Mouse (Mus musculus): Measurements from ENCODE around the gene Aatf. TPM values are rescaled to one million over a fixed set of nuclear protein-coding genes. Genes with fewer than 3 reads are reported as not detected.
A peak's percentile ranks its signal among the peaks of the same experiment; 100 is the strongest.

The Aatf gene
- 59.5 and 60.7 TPM in 2 replicates for polyA plus RNA-seq (2015; fragmentation: Nextera tagmentation; extraction: Ambion mirVana)

- Histone ChIP-seq H3K9me3 (no peaks in the 10 kb centered on the region), H3K4me2 (replicated peaks) (peak within 1 kb of the TSS; percentile 92), H3K36me3 (peaks cover 21% of the 10 kb centered on the region), H3K27me3 (peaks cover 32% of the 10 kb centered on the region), H3K27ac (peak within 1 kb of the TSS; percentile 93), H3K9ac (replicated peaks) (peak within 1 kb of the TSS; percentile 85), H3K4me1 (replicated peaks) (peaks cover 38% of the 10 kb centered on the region), H3K4me3 (replicated peaks) (peak within 1 kb of the TSS; percentile 77)
- under 1% methylated on average over 80 of the region's 80 CpGs for WGBS
- ATAC-seq, result peak; percentile 98
Measured at GRCm38 (mm10) chr11:84513171-84514116, at the start of gene Aatf. Gene Aatf (minus strand): TSS chr11:84513522.

DNA sequence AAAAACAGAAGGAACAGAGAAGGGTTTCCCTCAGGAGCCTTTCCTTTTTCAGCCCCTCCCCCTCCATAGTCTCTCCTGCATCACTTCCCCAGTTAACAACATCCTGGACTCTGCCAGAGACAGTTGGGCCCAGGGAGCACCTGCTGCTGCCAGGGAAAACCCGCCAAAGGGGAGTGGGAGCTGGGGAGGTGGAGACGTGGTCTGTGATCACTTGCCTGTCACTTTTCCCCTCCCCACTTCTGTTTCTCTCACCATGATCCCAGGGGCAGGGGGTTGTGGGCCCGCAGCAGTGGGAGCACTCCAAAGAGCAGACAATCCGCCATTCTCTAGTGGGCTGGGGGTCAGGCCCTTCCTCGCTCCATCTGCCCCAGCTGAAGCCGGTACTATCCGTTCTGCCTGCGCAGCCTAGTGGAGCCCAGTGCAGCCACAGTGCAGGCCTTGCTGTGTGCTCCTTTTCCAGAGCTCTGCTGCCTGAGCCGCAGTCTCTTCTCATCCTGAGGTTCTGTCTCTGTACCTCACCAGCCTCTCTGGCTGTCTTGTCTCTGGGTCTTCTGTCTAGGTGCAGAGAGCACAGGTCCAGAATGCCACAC is 49.5 kb upstream of the Aatf start:
- 7% methylated on average over 9 of the region's 9 CpGs for WGBS
- H3K9ac ChIP-seq (replicated peaks), result peak overlapping the region; percentile 23; the same call in 1 of the 2 replicates
- H3K4me3 ChIP-seq (replicated peaks), result no peak overlapping the region
- H3K27me3 ChIP-seq, result 0 out of 2 replicates have a peak, but pooled peaks cover 4% of the 10 kb centered on the region
- peak overlapping the region; percentile 67 for H3K27ac ChIP-seq
- peak overlapping the region; percentile 15; the same call in 1 of the 2 replicates for H3K4me2 ChIP-seq (replicated peaks)
- no peaks in the 10 kb centered on the region for H3K9me3 ChIP-seq
- no peaks in the 10 kb centered on the region for H3K36me3 ChIP-seq
- peaks cover 24% of the 10 kb centered on the region for H3K4me1 ChIP-seq (replicated peaks)
- peak; percentile 68 for ATAC-seq

- no peak overlapping the region for H3K4me3 ChIP-seq (replicated peaks)
- H3K9me3 ChIP-seq, result no peaks in the 10 kb centered on the region
- no peak overlapping the region for H3K9ac ChIP-seq (replicated peaks)
- 0 out of 2 replicates have a peak, but pooled peaks cover 4% of the 10 kb centered on the region for H3K27me3 ChIP-seq
- H3K36me3 ChIP-seq, result no peaks in the 10 kb centered on the region
- H3K4me2 ChIP-seq (replicated peaks), result no peak overlapping the region
- H3K27ac ChIP-seq, result no peak overlapping the region
- peaks cover 24% of the 10 kb centered on the region for H3K4me1 ChIP-seq (replicated peaks)
- no peak for ATAC-seq
- WGBS, result 72% methylated on average over 5 of the region's 5 CpGs
Measured at GRCm38 (mm10) chr11:84561546-84561945, 48.2 kb upstream of the Aatf start.

- Histone ChIP-seq H3K4me3 (replicated peaks) (no peak overlapping the region), H3K27me3 (peaks cover 5% of the 10 kb centered on the region; the same call in 1 of the 2 replicates), H3K36me3 (no peaks in the 10 kb centered on the region), H3K9me3 (no peaks in the 10 kb centered on the region), H3K4me2 (replicated peaks) (no peak overlapping the region), H3K27ac (no peak overlapping the region), H3K4me1 (replicated peaks) (peaks cover 7% of the 10 kb centered on the region), H3K9ac (replicated peaks) (no peak overlapping the region)
- ATAC-seq, result no peak
- 76% methylated on average over 14 of the region's 14 CpGs for WGBS
Measured at GRCm38 (mm10) chr11:84553821-84554450, 40.6 kb upstream of the Aatf start.

DNA sequence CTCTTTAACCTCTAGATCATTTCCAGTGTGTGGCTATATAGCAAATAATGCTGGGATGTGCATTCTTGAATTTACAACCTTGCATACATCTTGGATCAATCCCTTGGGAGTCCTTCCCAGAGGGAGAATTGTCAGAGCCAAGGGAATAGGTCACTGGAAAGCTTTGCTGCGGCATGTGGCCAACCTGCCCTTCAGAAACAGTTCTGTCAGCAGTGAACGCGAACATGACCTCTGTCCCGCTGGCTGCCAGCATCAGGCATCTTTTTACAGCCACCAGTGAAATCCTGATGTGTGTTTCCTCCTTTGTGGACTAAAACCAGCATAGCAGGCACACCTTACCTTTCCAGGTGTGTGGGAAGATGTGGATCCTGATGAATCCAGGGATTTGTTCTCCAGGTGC is 38.0 kb upstream of the Aatf start:
- Histone ChIP-seq H3K27me3 (peaks cover 13% of the 10 kb centered on the region; the same call in 1 of the 2 replicates), H3K9me3 (no peaks in the 10 kb centered on the region), H3K4me2 (replicated peaks) (no peak overlapping the region), H3K4me1 (replicated peaks) (peaks cover 18% of the 10 kb centered on the region), H3K9ac (replicated peaks) (no peak overlapping the region), H3K27ac (no peak overlapping the region), H3K36me3 (no peaks in the 10 kb centered on the region), H3K4me3 (replicated peaks) (no peak overlapping the region)
- ATAC-seq, result no peak
- 85% methylated on average over 4 of the region's 4 CpGs for WGBS

GRCm38 (mm10) chr11:84549258-84549791 is 36.0 kb upstream of the Aatf start:
- no peak overlapping the region for H3K4me3 ChIP-seq (replicated peaks)
- WGBS, result 61% methylated on average over 6 of the region's 6 CpGs
- H3K9ac ChIP-seq (replicated peaks), result no peak overlapping the region
- no peak overlapping the region for H3K27ac ChIP-seq
- H3K36me3 ChIP-seq, result no peaks in the 10 kb centered on the region
- H3K4me1 ChIP-seq (replicated peaks), result peaks cover 18% of the 10 kb centered on the region
- peaks cover 13% of the 10 kb centered on the region; the same call in 1 of the 2 replicates for H3K27me3 ChIP-seq
- no peak; the same call in 1 of the 2 replicates for ATAC-seq
- no peaks in the 10 kb centered on the region for H3K9me3 ChIP-seq
- no peak overlapping the region for H3K4me2 ChIP-seq (replicated peaks)

DNA sequence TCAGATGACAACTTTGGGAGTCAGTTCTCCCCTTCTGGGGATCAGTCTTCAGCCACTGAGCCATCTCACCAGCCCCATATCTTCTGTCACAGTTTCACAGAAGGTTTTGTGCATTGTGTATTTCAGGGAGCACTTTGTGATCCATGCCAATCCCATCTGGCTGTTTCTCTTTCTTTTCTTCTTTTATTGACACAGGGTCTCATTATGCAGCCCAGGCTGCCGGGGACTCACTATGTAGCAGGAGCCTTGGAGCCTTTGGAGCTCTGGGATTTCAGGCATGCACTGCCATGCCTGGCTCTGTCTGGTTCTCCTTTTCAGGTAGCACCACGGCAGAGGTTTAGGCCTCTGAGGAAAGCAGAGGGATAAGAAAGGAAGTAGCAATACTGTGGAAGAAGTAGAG is 35.0 kb upstream of the Aatf start:
- H3K4me1 ChIP-seq (replicated peaks), result peaks cover 18% of the 10 kb centered on the region
- H3K4me3 ChIP-seq (replicated peaks), result no peak overlapping the region
- H3K27me3 ChIP-seq, result peaks cover 13% of the 10 kb centered on the region; the same call in 1 of the 2 replicates
- H3K4me2 ChIP-seq (replicated peaks), result no peak overlapping the region
- WGBS, result 18% methylated on average over 2 of the region's 2 CpGs
- ATAC-seq, result no peak; the same call in 1 of the 2 replicates
- no peaks in the 10 kb centered on the region for H3K9me3 ChIP-seq
- no peak overlapping the region for H3K9ac ChIP-seq (replicated peaks)
- peak overlapping the region; percentile 27 for H3K27ac ChIP-seq
- H3K36me3 ChIP-seq, result no peaks in the 10 kb centered on the region

GRCm38 (mm10) chr11:84539981-84540380 is 26.7 kb upstream of the Aatf start:
- H3K36me3 ChIP-seq, result peaks cover 14% of the 10 kb centered on the region
- ATAC-seq, result peak; percentile 45; the same call in 1 of the 2 replicates
- WGBS, result 4% methylated on average over 4 of the region's 4 CpGs

DNA sequence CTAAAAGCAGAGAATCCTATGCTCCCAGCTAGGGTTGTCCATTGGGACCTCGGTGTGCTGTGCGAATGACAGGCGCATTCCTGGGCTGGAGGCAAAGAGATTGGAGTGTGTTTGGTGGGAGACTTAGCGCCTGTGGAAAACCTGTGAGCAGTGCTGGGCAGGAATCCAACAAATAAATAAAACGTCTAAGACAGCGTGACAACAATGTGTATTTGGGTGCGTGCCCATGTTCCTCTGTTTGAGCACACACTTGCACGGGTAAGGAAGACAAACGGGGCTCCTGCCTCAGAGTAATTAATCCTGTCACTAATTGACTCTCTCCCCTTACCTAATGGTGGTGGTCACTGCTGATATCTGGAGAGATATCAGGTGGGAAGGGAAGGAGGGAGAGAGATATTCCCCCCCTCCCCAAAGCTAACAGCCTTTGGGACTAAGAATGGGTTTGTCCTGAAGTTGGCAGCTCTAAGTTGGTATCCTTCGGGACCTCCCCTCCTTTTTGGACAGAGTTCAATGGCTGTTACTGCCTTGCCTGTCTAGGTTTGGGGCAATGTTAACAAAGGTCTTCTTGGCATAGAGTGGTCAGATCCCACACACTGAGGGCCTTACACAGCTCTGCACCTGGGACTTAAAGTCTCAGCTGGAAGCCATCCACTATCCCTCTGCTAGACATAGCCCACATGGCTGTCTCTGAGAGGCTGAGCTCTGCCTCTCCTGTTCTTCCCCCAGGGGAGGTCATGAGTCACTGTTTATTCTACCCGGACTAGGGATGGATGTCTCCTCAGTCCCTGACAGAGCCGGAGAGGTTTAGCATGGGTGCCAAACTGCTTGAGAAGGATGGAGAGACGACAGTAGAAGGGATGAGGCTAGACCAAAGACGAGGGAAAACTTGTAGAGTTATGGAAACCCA is 16.7 kb upstream of the Aatf start:
- Histone ChIP-seq H3K9ac (replicated peaks) (peak overlapping the region; percentile 89), H3K9me3 (no peaks in the 10 kb centered on the region), H3K4me1 (replicated peaks) (peaks cover 65% of the 10 kb centered on the region), H3K36me3 (peaks cover under 1% of the 10 kb centered on the region; the same call in 1 of the 2 replicates), H3K4me2 (replicated peaks) (peak overlapping the region; percentile 71), H3K27me3 (peaks cover 79% of the 10 kb centered on the region), H3K4me3 (replicated peaks) (peak overlapping the region; percentile 61), H3K27ac (peak overlapping the region; percentile 86)
- peak; percentile 28; the same call in 1 of the 2 replicates for ATAC-seq
- 10% methylated on average over 14 of the region's 14 CpGs for WGBS

More at GRCm38 (mm10) chr11:84539981-84540380, 26.7 kb upstream of the Aatf start:
- Histone ChIP-seq H3K4me2 (replicated peaks) (no peak overlapping the region), H3K9ac (replicated peaks) (no peak overlapping the region), H3K4me1 (replicated peaks) (peaks cover 24% of the 10 kb centered on the region), H3K27me3 (peaks cover 28% of the 10 kb centered on the region), H3K27ac (peak overlapping the region; percentile 59), H3K9me3 (no peaks in the 10 kb centered on the region), H3K4me3 (replicated peaks) (no peak overlapping the region)

GRCm38 (mm10) chr11:84529143-84529755 is 15.9 kb upstream of the Aatf start:
- H3K4me2 ChIP-seq (replicated peaks), result peak overlapping the region; percentile 71
- ATAC-seq, result no peak
- 1% methylated on average over 24 of the region's 24 CpGs for WGBS
- H3K9me3 ChIP-seq, result no peaks in the 10 kb centered on the region
- peak overlapping the region; percentile 86 for H3K27ac ChIP-seq
- peaks cover 70% of the 10 kb centered on the region for H3K4me1 ChIP-seq (replicated peaks)
- no peaks in the 10 kb centered on the region for H3K36me3 ChIP-seq
- peaks cover 87% of the 10 kb centered on the region for H3K27me3 ChIP-seq
- H3K4me3 ChIP-seq (replicated peaks), result peak overlapping the region; percentile 61
- peak overlapping the region; percentile 89 for H3K9ac ChIP-seq (replicated peaks)
